Mouse (Mus musculus): ENCODE data around the gene Lpar1.

DNA sequence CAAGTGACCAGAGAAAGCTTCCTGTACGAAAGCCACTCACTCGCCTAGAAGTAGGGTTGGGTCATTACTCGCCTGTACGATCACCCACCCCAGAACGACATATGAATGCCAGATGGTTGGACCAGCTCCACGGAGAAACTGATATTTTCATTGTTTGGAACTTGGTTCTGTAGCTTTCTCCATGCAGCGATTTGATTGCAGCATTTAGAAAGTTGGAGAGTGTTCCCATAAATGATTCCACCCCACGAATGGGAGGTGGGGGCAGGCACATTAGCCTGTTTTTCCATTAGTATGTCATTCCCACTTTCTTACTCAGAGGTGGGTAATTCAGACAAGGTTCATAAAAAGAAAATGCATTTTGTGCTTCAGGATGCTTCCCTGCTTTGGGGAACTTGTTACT, 14.8 kb upstream of the Lpar1 start:
- TF ChIP-seq CTCF (IDR thresholded peaks at IDR 0.05; ENCODE audit: low read depth, low read length) (no peak), GATA2 (IDR thresholded peaks at IDR 0.05; ENCODE audit: borderline replicate concordance, low read depth, low read length) (no peak)

All from G1E (cell line).